Mouse (Mus musculus): ENCODE measurements around the gene Chrm2. TPM values are rescaled to one million over a fixed set of nuclear protein-coding genes. Genes with fewer than 3 reads are reported as not detected.

Gene Chrm2
- total and polyA plus RNA-seq, 3 experiments: not detected

DNA sequence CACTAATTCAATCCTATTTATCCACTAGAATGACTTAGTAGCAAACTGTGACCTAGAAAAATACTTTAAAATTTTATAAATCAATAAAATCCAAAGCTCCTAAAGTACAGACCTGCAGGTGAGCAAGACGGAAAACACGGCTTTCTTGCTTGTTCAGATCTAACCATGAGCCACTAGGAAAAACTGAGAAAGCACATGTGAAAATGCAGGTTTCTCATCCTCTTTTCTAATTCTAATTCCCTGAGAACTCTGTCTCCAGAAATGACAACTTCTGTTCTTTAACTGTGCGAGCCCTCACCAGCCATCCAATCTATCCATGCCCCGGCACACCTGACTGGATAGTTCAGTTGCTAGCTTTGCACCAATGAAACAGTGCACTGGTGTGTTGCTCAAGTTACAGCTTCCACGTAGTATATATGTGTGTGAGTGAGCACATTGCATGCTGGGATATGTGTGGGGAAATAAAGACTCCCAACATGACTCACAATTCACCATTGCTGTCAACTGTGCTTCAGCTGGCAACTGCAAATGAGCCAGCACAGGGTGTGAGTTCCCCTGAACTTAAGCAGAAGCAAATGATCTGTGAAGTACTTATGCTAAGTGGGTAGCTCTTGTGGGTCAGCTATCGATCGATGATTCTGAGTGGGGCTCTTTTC is 119.3 kb downstream of the Chrm2 start:
- no peak overlapping the region for H3K9ac ChIP-seq (ENCODE audit: insufficient read depth, low read depth)
- no peak overlapping the region for H3K4me3 ChIP-seq (replicated peaks in 1 of 3; ENCODE audit: low read depth in 2 of 3, low read length in 2 of 3, poor library complexity in 1 of 3)
- no peak overlapping the region for H3K27ac ChIP-seq (ENCODE audit: insufficient read depth, low read depth)
- peaks cover 2 to 20% of the 10 kb centered on the region in 2 experiments; a peak in 2 of 4 replicates for H3K4me1 ChIP-seq (ENCODE audit: control insufficient read depth in 1 of 2, insufficient read depth in 2 of 2)
- H3K79me2 ChIP-seq (replicated peaks; ENCODE audit: control insufficient read depth, extremely low read depth, insufficient read depth, poor library complexity, severe bottlenecking): no peaks in the 10 kb centered on the region
- H3K4me2 ChIP-seq (ENCODE audit: insufficient read depth, low read depth, poor library complexity, severe bottlenecking): peak overlapping the region; percentile 43
- TF ChIP-seq MXI1 (IDR thresholded peaks at IDR 0.05; ENCODE audit: low read depth, low read length) (peak; percentile 47; the same call in 1 of the 2 replicates), IRF4 (IDR thresholded peaks at IDR 0.05; ENCODE audit: low read depth, low read length) (peak; percentile 79), USF2 (conservative IDR thresholded peaks at IDR 0.05; ENCODE audit: low read depth, low read length) (no peak), MAX (IDR thresholded peaks at IDR 0.05; ENCODE audit: low read length) (peak; percentile 55; the same call in 1 of the 2 replicates), CHD2 (IDR thresholded peaks at IDR 0.05; ENCODE audit: low read length) (peak; percentile 49; the same call in 1 of the 2 replicates), ETS1 (conservative IDR thresholded peaks at IDR 0.05; ENCODE audit: low read depth, low read length) (peak; percentile 67; the same call in 1 of the 2 replicates), CTCF (conservative IDR thresholded peaks at IDR 0.05 in 1 of 2, IDR thresholded peaks at IDR 0.05 in 1 of 2; ENCODE audit: low read depth in 2 of 2, low read length in 2 of 2) (no peak), MYC (IDR thresholded peaks at IDR 0.05; ENCODE audit: low read depth, low read length) (peak; percentile 36; the same call in 1 of the 2 replicates), HCFC1 (IDR thresholded peaks at IDR 0.05; ENCODE audit: low read depth, low read length) (no peak), SIN3A (IDR thresholded peaks at IDR 0.05; ENCODE audit: low read length) (peak; percentile 66; the same call in 1 of the 2 replicates), TCF12 (IDR thresholded peaks at IDR 0.05; ENCODE audit: low read depth, low read length) (peak; percentile 39; the same call in 1 of the 2 replicates), POLR2A (IDR thresholded peaks at IDR 0.05; ENCODE audit: low read depth, low read length) (0 out of 2 replicates have a peak, but pooled peaks have one; percentile 31), RCOR1 (conservative IDR thresholded peaks at IDR 0.05; ENCODE audit: low read depth, low read length) (0 out of 2 replicates have a peak, but pooled peaks have one; percentile 32), EP300 (IDR thresholded peaks at IDR 0.05; ENCODE audit: low read length) (peak; percentile 81), BHLHE40 (IDR thresholded peaks at IDR 0.05; ENCODE audit: low read depth, low read length) (peak; percentile 44), JUND (conservative IDR thresholded peaks at IDR 0.05; ENCODE audit: low read depth, low read length) (peak; percentile 27; the same call in 1 of the 2 replicates), UBTF (IDR thresholded peaks at IDR 0.05; ENCODE audit: low read depth, low read length) (no peak), RAD21 (IDR thresholded peaks at IDR 0.05; ENCODE audit: low read depth, low read length) (no peak)
- no peaks in the 10 kb centered on the region for H3K9me3 ChIP-seq (replicated peaks; ENCODE audit: low read length)
- dilution Hi-C loops (cut with MboI; ENCODE audit: extremely low pct_ligation_motif_present, extremely low pct_unique_long_range_greater_than_20kb, low sequenced_read_pairs) (no loop called here), in situ Hi-C loops (cut with MboI; ENCODE audit: low pct_ligation_motif_present, low pct_unique_long_range_greater_than_20kb, low sequenced_read_pairs) (no loop called here)
- H3K27me3 ChIP-seq (replicated peaks): no peaks in the 10 kb centered on the region
- no peaks in the 10 kb centered on the region for H3K36me3 ChIP-seq (replicated peaks in 1 of 2; ENCODE audit: control insufficient read depth in 1 of 2, insufficient read depth in 1 of 2, low read length in 1 of 2)
- peak; percentile 81 for DNase-seq (ENCODE audit: extremely low read depth)

DNA sequence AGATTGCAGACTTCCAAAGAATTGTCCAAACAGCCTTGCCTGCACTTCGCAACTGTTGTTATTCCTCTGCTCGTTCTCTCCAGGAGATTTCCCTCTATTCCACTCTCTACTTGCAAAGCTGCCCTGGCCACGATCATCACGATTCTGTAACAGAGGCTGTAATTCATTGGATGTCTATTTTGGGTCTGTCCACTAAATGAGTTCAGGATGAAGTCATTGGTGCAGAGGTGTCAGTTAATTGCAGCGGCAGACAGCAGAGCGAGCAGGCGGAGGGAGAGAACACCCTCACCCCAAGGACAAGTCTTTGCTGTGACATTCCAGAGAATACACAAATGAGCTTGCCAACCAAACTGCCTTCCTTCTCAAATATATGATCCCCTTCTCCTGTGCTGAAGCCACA is 120.1 kb downstream of the Chrm2 start:
- Histone ChIP-seq H3K4me3 (replicated peaks in 1 of 3; ENCODE audit: low read depth in 2 of 3, low read length in 2 of 3, poor library complexity in 1 of 3) (no peak overlapping the region), H3K9me3 (replicated peaks; ENCODE audit: low read length) (no peaks in the 10 kb centered on the region), H3K36me3 (replicated peaks in 1 of 2; ENCODE audit: control insufficient read depth in 1 of 2, insufficient read depth in 1 of 2, low read length in 1 of 2) (no peaks in the 10 kb centered on the region), H3K4me1 (ENCODE audit: control insufficient read depth in 1 of 2, insufficient read depth in 2 of 2) (peaks cover 2 to 20% of the 10 kb centered on the region in 2 experiments; a peak in 2 of 4 replicates), H3K4me2 (ENCODE audit: insufficient read depth, low read depth, poor library complexity, severe bottlenecking) (no peak overlapping the region), H3K27ac (ENCODE audit: insufficient read depth, low read depth) (no peak overlapping the region), H3K27me3 (replicated peaks) (no peaks in the 10 kb centered on the region), H3K79me2 (replicated peaks; ENCODE audit: control insufficient read depth, extremely low read depth, insufficient read depth, poor library complexity, severe bottlenecking) (no peaks in the 10 kb centered on the region), H3K9ac (ENCODE audit: insufficient read depth, low read depth) (no peak overlapping the region)
- dilution Hi-C loops (cut with MboI; ENCODE audit: extremely low pct_ligation_motif_present, extremely low pct_unique_long_range_greater_than_20kb, low sequenced_read_pairs): no loop called here
- no peak for DNase-seq (ENCODE audit: extremely low read depth)
- TF ChIP-seq ZC3H11A (IDR thresholded peaks at IDR 0.05; ENCODE audit: low read depth, low read length) (no peak), CHD2 (IDR thresholded peaks at IDR 0.05; ENCODE audit: low read length) (no peak), MAFK (IDR thresholded peaks at IDR 0.05; ENCODE audit: insufficient replicate concordance, low read length) (no peak), GABPA (IDR thresholded peaks at IDR 0.05; ENCODE audit: insufficient replicate concordance, low read depth, low read length) (no peak), RAD21 (IDR thresholded peaks at IDR 0.05; ENCODE audit: low read depth, low read length) (no peak), TBP (conservative IDR thresholded peaks at IDR 0.05; ENCODE audit: low read depth, low read length) (no peak), TCF12 (IDR thresholded peaks at IDR 0.05; ENCODE audit: low read depth, low read length) (no peak), MEF2A (IDR thresholded peaks at IDR 0.05; ENCODE audit: borderline replicate concordance, low read depth, low read length) (no peak), MXI1 (IDR thresholded peaks at IDR 0.05; ENCODE audit: low read depth, low read length) (no peak), ZNF384 (IDR thresholded peaks at IDR 0.05; ENCODE audit: low read depth, low read length) (no peak), BHLHE40 (IDR thresholded peaks at IDR 0.05; ENCODE audit: low read depth, low read length) (no peak), RCOR1 (conservative IDR thresholded peaks at IDR 0.05; ENCODE audit: low read depth, low read length) (no peak), PAX5 (IDR thresholded peaks at IDR 0.05; ENCODE audit: low read length) (no peak), ZMIZ1 (IDR thresholded peaks at IDR 0.05; ENCODE audit: low read depth, low read length) (no peak), NRF1 (IDR thresholded peaks at IDR 0.05; ENCODE audit: low read depth, low read length) (no peak), ZKSCAN1 (IDR thresholded peaks at IDR 0.05; ENCODE audit: borderline replicate concordance, low read depth, low read length) (no peak), IRF4 (IDR thresholded peaks at IDR 0.05; ENCODE audit: low read depth, low read length) (no peak), ETS1 (conservative IDR thresholded peaks at IDR 0.05; ENCODE audit: low read depth, low read length) (no peak), MAX (IDR thresholded peaks at IDR 0.05; ENCODE audit: low read length) (no peak), CHD1 (IDR thresholded peaks at IDR 0.05; ENCODE audit: low read depth, low read length) (no peak)
- in situ Hi-C loops (cut with MboI; ENCODE audit: low pct_ligation_motif_present, low pct_unique_long_range_greater_than_20kb, low sequenced_read_pairs): no loop called here

All from CH12.LX (cell line).